Mouse (Mus musculus) forebrain, postnatal 0 days (tissue): ENCODE data around the gene Gpr150. TPM values are rescaled to one million over a fixed set of nuclear protein-coding genes. Genes with fewer than 3 reads are reported as not detected.

Source experiments
- ATAC-seq: fragments of 200-750 bp; cut with Nextera tagmentation; 2 replicates; pipeline ENCODE4 v1.8.0; 2017; ENCODE audit warnings: mild to moderate bottlenecking, moderate library complexity
- DNase-seq: peaks from one replicate; pipeline ENCODE4 v3.0.0-alpha.2; 2015
- H3K27ac ChIP-seq: fragments of 300-500 bp; sonication (generic); 2 replicates; pipeline ENCODE4 v1.5.1; 2014; ENCODE audit warnings: low read depth, mild to moderate bottlenecking, antibody characterized with exemption, low read length, moderate library complexity, mixed read lengths
- H3K27me3 ChIP-seq: fragments of 300-500 bp; sonication (generic); 2 replicates; pipeline ENCODE4 v1.6.1; 2014; ENCODE audit warnings: mild to moderate bottlenecking, low read length, mixed read lengths; ENCODE audit not compliant: insufficient read depth
- H3K36me3 ChIP-seq: fragments of 300-500 bp; sonication (generic); 2 replicates; pipeline ENCODE4 v1.6.1; 2014; ENCODE audit warnings: mild to moderate bottlenecking, moderate library complexity; ENCODE audit not compliant: insufficient read depth
- H3K4me1 ChIP-seq: fragments of 300-500 bp; sonication (generic); 2 replicates; pipeline ENCODE4 v1.6.1; 2014; ENCODE audit warnings: antibody characterized with exemption; ENCODE audit not compliant: insufficient read depth
- H3K4me2 ChIP-seq: fragments of 300-500 bp; sonication (generic); 2 replicates; pipeline ENCODE4 v1.6.1; 2014; ENCODE audit warnings: low read depth, mild to moderate bottlenecking, moderate library complexity
- H3K4me3 ChIP-seq: fragments of 300-500 bp; sonication (generic); 2 replicates; pipeline ENCODE4 v1.5.1; 2014; ENCODE audit warnings: low read depth, low read length, mixed read lengths
- H3K9ac ChIP-seq: fragments of 300-500 bp; sonication (generic); 2 replicates; pipeline ENCODE4 v1.6.1; 2014; ENCODE audit warnings: mild to moderate bottlenecking
- H3K9me3 ChIP-seq: fragments of 300-500 bp; sonication (generic); 2 replicates; pipeline ENCODE4 v1.6.1; 2016; ENCODE audit warnings: low read length
- CTCF ChIP-seq: sonication (generic); IDR thresholded peaks from 2 replicates; pipeline ENCODE4 v1.5.1; 2016; ENCODE audit warnings: antibody characterized with exemption, control low read depth, low read depth
- WGBS: fragments of 180-500 bp; shearing (Covaris S2); extraction: QIAGEN DNeasy Blood & Tissue Kit; methylation state at CpG from one replicate; pipeline ENCODE4 v1.1.7; 2014; 5-methylcytosine and 5-hydroxymethylcytosine counted together
- polyA plus RNA-seq: library from polyadenylated mRNA; unstranded; fragments of >200 nt; fragmentation: Nextera tagmentation; extraction: Ambion mirVana; gene quantifications from 2 replicates; pipeline ENCODE4 v1.2.1, GENCODE M21; 2015
- total RNA-seq: library from RNA; depleted of rRNA; stranded (reverse); fragments of >200 nt; gene quantifications from 2 replicates; pipeline ENCODE4 v1.2.3, GENCODE M21; 2014

Gpr150 gene
- total and polyA plus RNA-seq, 2 experiments from 2014 or later = 1.9 to 3.3 TPM

GRCm38 (mm10) chr13:76063548-76063947 is 6.8 kb upstream of the Gpr150 start:
- Histone ChIP-seq H3K4me2 (no peak overlapping the region), H3K4me3 (no peak overlapping the region), H3K36me3 (peaks cover 16% of the 10 kb centered on the region), H3K27me3 (no peaks in the 10 kb centered on the region), H3K27ac (no peak overlapping the region), H3K9me3 (no peaks in the 10 kb centered on the region), H3K9ac (no peak overlapping the region), H3K4me1 (no peaks in the 10 kb centered on the region)
- DNase-seq = no peak
- whole genome bisulfite sequencing = 92% methylated on average over 4 of the region's 4 CpGs
- no peak for ATAC-seq
- TF ChIP-seq CTCF = no peak

GRCm38 (mm10) chr13:76062569-76062968 is 5.8 kb upstream of the Gpr150 start:
- H3K9me3 ChIP-seq = no peaks in the 10 kb centered on the region
- H3K9ac ChIP-seq = no peak overlapping the region
- WGBS = 95% methylated on average over 3 of the region's 3 CpGs
- H3K27me3 ChIP-seq = no peaks in the 10 kb centered on the region
- no peak for TF ChIP-seq CTCF
- no peak overlapping the region for H3K27ac ChIP-seq
- no peak overlapping the region for H3K4me2 ChIP-seq
- H3K4me1 ChIP-seq = no peaks in the 10 kb centered on the region
- H3K36me3 ChIP-seq = peaks cover 16% of the 10 kb centered on the region
- no peak for ATAC-seq
- no peak overlapping the region for H3K4me3 ChIP-seq
- no peak for DNase-seq

GRCm38 (mm10) chr13:76062126-76062525 is 5.3 kb upstream of the Gpr150 start:
- Histone ChIP-seq H3K9me3 (no peaks in the 10 kb centered on the region), H3K4me2 (no peak overlapping the region), H3K27ac (no peak overlapping the region), H3K27me3 (no peaks in the 10 kb centered on the region), H3K36me3 (peaks cover 16% of the 10 kb centered on the region), H3K9ac (no peak overlapping the region), H3K4me3 (no peak overlapping the region), H3K4me1 (no peaks in the 10 kb centered on the region)
- no peak for ATAC-seq
- TF ChIP-seq CTCF = no peak
- no peak for DNase-seq
- WGBS = 79% methylated on average over 3 of the region's 3 CpGs

GRCm38 (mm10) chr13:76059591-76059990 is 2.8 kb upstream of the Gpr150 start:
- Histone ChIP-seq H3K4me3 (no peak overlapping the region), H3K4me1 (peaks cover 4% of the 10 kb centered on the region; the same call in 1 of the 2 replicates), H3K9me3 (no peaks in the 10 kb centered on the region), H3K4me2 (no peak overlapping the region), H3K36me3 (peaks cover 7% of the 10 kb centered on the region), H3K9ac (no peak overlapping the region), H3K27me3 (peaks cover 4% of the 10 kb centered on the region; the same call in 1 of the 2 replicates), H3K27ac (no peak overlapping the region)
- DNase-seq (no peak), ATAC-seq (no peak)
- 91% methylated on average over 4 of the region's 4 CpGs for WGBS
- no peak for TF ChIP-seq CTCF

- no peak overlapping the region for H3K4me3 ChIP-seq
- H3K36me3 ChIP-seq = peaks cover 3% of the 10 kb centered on the region; the same call in 1 of the 2 replicates
- 70% methylated on average over 10 of the region's 10 CpGs for WGBS
- H3K4me2 ChIP-seq = 0 out of 2 replicates have a peak overlapping the region, but pooled peaks have one; percentile 100
- H3K9me3 ChIP-seq = no peaks in the 10 kb centered on the region
- no peak overlapping the region for H3K9ac ChIP-seq
- H3K4me1 ChIP-seq = peaks cover 4% of the 10 kb centered on the region; the same call in 1 of the 2 replicates
- H3K27ac ChIP-seq = no peak overlapping the region
- peaks cover 10% of the 10 kb centered on the region; the same call in 1 of the 2 replicates for H3K27me3 ChIP-seq
- TF ChIP-seq CTCF = no peak
- no peak for DNase-seq
- ATAC-seq = no peak
These were observed 672 bp upstream of the Gpr150 start for GRCm38 (mm10) chr13:76057267-76058069.

- Histone ChIP-seq H3K27ac (no peak overlapping the region), H3K27me3 (peaks cover 15% of the 10 kb centered on the region), H3K9me3 (no peaks in the 10 kb centered on the region), H3K4me2 (peak overlapping the region; percentile 100), H3K36me3 (no peaks in the 10 kb centered on the region), H3K4me1 (peaks cover 4% of the 10 kb centered on the region; the same call in 1 of the 2 replicates), H3K9ac (peak overlapping the region; percentile 62), H3K4me3 (peak overlapping the region; percentile 55)
- ATAC-seq (peak; percentile 91), DNase-seq (peak; percentile 81)
- TF ChIP-seq CTCF = peak; percentile 65
- under 1% methylated on average over 33 of the region's 34 CpGs for WGBS
These were observed 503 bp downstream of the Gpr150 start for GRCm38 (mm10) chr13:76056261-76056724.

GRCm38 (mm10) chr13:76055391-76056232 is 1.2 kb downstream of the Gpr150 start:
- peak; percentile 19; the same call in 1 of the 2 replicates for TF ChIP-seq CTCF
- Histone ChIP-seq H3K27ac (no peak overlapping the region), H3K9ac (peak overlapping the region; percentile 62), H3K36me3 (no peaks in the 10 kb centered on the region), H3K27me3 (peaks cover 15% of the 10 kb centered on the region), H3K4me1 (peaks cover 4% of the 10 kb centered on the region; the same call in 1 of the 2 replicates), H3K4me2 (peak overlapping the region; percentile 100), H3K4me3 (peak overlapping the region; percentile 55), H3K9me3 (no peaks in the 10 kb centered on the region)
- DNase-seq (peak; percentile 34), ATAC-seq (peak; percentile 56)
- 2% methylated on average over 58 of the region's 59 CpGs for WGBS
